Mouse (Mus musculus): ENCODE data around the gene Prkce. TPM values are rescaled to one million over a fixed set of nuclear protein-coding genes. Genes with fewer than 3 reads are reported as not detected.

Prkce gene
- polyA plus RNA-seq, 1 experiment from 2014 or later = 5.0 TPM

- WGBS = 53% methylated on average over 8 of the region's 8 CpGs
- Histone ChIP-seq H3K4me3 (ENCODE audit: low read length) (no peak overlapping the region), H3K36me3 (ENCODE audit: control insufficient read depth, insufficient read depth, low read length) (no peaks in the 10 kb centered on the region), H3K27ac (ENCODE audit: low read length) (no peak overlapping the region), H3K9me3 (ENCODE audit: control insufficient read depth, low read length) (no peaks in the 10 kb centered on the region), H3K4me2 (ENCODE audit: low read depth, low read length) (no peak overlapping the region), H3K27me3 (replicated peaks; ENCODE audit: control insufficient read depth, insufficient read depth, low read length) (no peaks in the 10 kb centered on the region), H3K4me1 (ENCODE audit: control insufficient read depth, insufficient read depth, low read length) (no peaks in the 10 kb centered on the region), H3K9ac (ENCODE audit: low read depth, low read length) (no peak overlapping the region)
- ATAC-seq = no peak
Measured at GRCm38 (mm10) chr17:86344032-86344431, 176.4 kb downstream of the Prkce start.

- Histone ChIP-seq H3K9me3 (ENCODE audit: control insufficient read depth, low read length) (no peaks in the 10 kb centered on the region), H3K4me3 (ENCODE audit: low read length) (no peak overlapping the region), H3K36me3 (ENCODE audit: control insufficient read depth, insufficient read depth, low read length) (no peaks in the 10 kb centered on the region), H3K4me1 (ENCODE audit: control insufficient read depth, insufficient read depth, low read length) (no peaks in the 10 kb centered on the region; the same call in 1 of the 2 replicates), H3K9ac (ENCODE audit: low read depth, low read length) (no peak overlapping the region), H3K27me3 (replicated peaks; ENCODE audit: control insufficient read depth, insufficient read depth, low read length) (no peaks in the 10 kb centered on the region), H3K27ac (ENCODE audit: low read length) (no peak overlapping the region), H3K4me2 (ENCODE audit: low read depth, low read length) (no peak overlapping the region)
- no peak for ATAC-seq
- WGBS = 88% methylated on average over 22 of the region's 22 CpGs
Measured at GRCm38 (mm10) chr17:86345234-86346005, 177.8 kb downstream of the Prkce start.

- Histone ChIP-seq H3K9ac (ENCODE audit: low read depth, low read length) (no peak overlapping the region), H3K27ac (ENCODE audit: low read length) (peak overlapping the region; percentile 42; the same call in 1 of the 2 replicates), H3K4me3 (ENCODE audit: low read length) (no peak overlapping the region), H3K27me3 (replicated peaks; ENCODE audit: control insufficient read depth, insufficient read depth, low read length) (no peaks in the 10 kb centered on the region), H3K4me1 (ENCODE audit: control insufficient read depth, insufficient read depth, low read length) (peaks cover 7% of the 10 kb centered on the region), H3K36me3 (ENCODE audit: control insufficient read depth, insufficient read depth, low read length) (no peaks in the 10 kb centered on the region), H3K9me3 (ENCODE audit: control insufficient read depth, low read length) (no peaks in the 10 kb centered on the region), H3K4me2 (ENCODE audit: low read depth, low read length) (no peak overlapping the region)
- ATAC-seq = no peak
- WGBS = 59% methylated on average over 3 of the region's 3 CpGs
Measured at GRCm38 (mm10) chr17:86350236-86350635, 182.7 kb downstream of the Prkce start.

GRCm38 (mm10) chr17:86350791-86351261 lies 183.2 kb downstream of the Prkce start:
- H3K27me3 ChIP-seq (replicated peaks; ENCODE audit: control insufficient read depth, insufficient read depth, low read length) = no peaks in the 10 kb centered on the region
- peaks cover 7% of the 10 kb centered on the region for H3K4me1 ChIP-seq (ENCODE audit: control insufficient read depth, insufficient read depth, low read length)
- H3K27ac ChIP-seq (ENCODE audit: low read length) = 0 out of 2 replicates have a peak overlapping the region, but pooled peaks have one; percentile 50
- no peak overlapping the region for H3K4me2 ChIP-seq (ENCODE audit: low read depth, low read length)
- no peak overlapping the region for H3K4me3 ChIP-seq (ENCODE audit: low read length)
- no peak; the same call in 1 of the 2 replicates for ATAC-seq
- 60% methylated on average over 12 of the region's 12 CpGs for WGBS
- H3K36me3 ChIP-seq (ENCODE audit: control insufficient read depth, insufficient read depth, low read length) = no peaks in the 10 kb centered on the region
- no peaks in the 10 kb centered on the region for H3K9me3 ChIP-seq (ENCODE audit: control insufficient read depth, low read length)
- H3K9ac ChIP-seq (ENCODE audit: low read depth, low read length) = no peak overlapping the region

GRCm38 (mm10) chr17:86351282-86351681 lies 183.7 kb downstream of the Prkce start:
- no peak overlapping the region for H3K4me2 ChIP-seq (ENCODE audit: low read depth, low read length)
- no peaks in the 10 kb centered on the region for H3K36me3 ChIP-seq (ENCODE audit: control insufficient read depth, insufficient read depth, low read length)
- no peak for ATAC-seq
- H3K4me1 ChIP-seq (ENCODE audit: control insufficient read depth, insufficient read depth, low read length) = peaks cover 7% of the 10 kb centered on the region
- 47% methylated on average over 4 of the region's 4 CpGs for WGBS
- H3K27me3 ChIP-seq (replicated peaks; ENCODE audit: control insufficient read depth, insufficient read depth, low read length) = no peaks in the 10 kb centered on the region
- no peak overlapping the region for H3K9ac ChIP-seq (ENCODE audit: low read depth, low read length)
- no peak overlapping the region for H3K4me3 ChIP-seq (ENCODE audit: low read length)
- no peak overlapping the region for H3K27ac ChIP-seq (ENCODE audit: low read length)
- no peaks in the 10 kb centered on the region for H3K9me3 ChIP-seq (ENCODE audit: control insufficient read depth, low read length)

GRCm38 (mm10) chr17:86352247-86353037 lies 184.9 kb downstream of the Prkce start:
- Histone ChIP-seq H3K4me3 (ENCODE audit: low read length) (no peak overlapping the region), H3K36me3 (ENCODE audit: control insufficient read depth, insufficient read depth, low read length) (no peaks in the 10 kb centered on the region), H3K27ac (ENCODE audit: low read length) (no peak overlapping the region), H3K4me1 (ENCODE audit: control insufficient read depth, insufficient read depth, low read length) (peaks cover 7% of the 10 kb centered on the region), H3K27me3 (replicated peaks; ENCODE audit: control insufficient read depth, insufficient read depth, low read length) (no peaks in the 10 kb centered on the region), H3K9ac (ENCODE audit: low read depth, low read length) (no peak overlapping the region), H3K9me3 (ENCODE audit: control insufficient read depth, low read length) (no peaks in the 10 kb centered on the region), H3K4me2 (ENCODE audit: low read depth, low read length) (no peak overlapping the region)
- ATAC-seq = no peak
- 79% methylated on average over 12 of the region's 12 CpGs for WGBS

GRCm38 (mm10) chr17:86353679-86354078 lies 186.1 kb downstream of the Prkce start:
- no peaks in the 10 kb centered on the region for H3K36me3 ChIP-seq (ENCODE audit: control insufficient read depth, insufficient read depth, low read length)
- H3K4me3 ChIP-seq (ENCODE audit: low read length) = no peak overlapping the region
- no peaks in the 10 kb centered on the region for H3K27me3 ChIP-seq (replicated peaks; ENCODE audit: control insufficient read depth, insufficient read depth, low read length)
- peaks cover 16% of the 10 kb centered on the region for H3K4me1 ChIP-seq (ENCODE audit: control insufficient read depth, insufficient read depth, low read length)
- ATAC-seq = no peak
- H3K9ac ChIP-seq (ENCODE audit: low read depth, low read length) = no peak overlapping the region
- no peak overlapping the region for H3K27ac ChIP-seq (ENCODE audit: low read length)
- 56% methylated on average over 4 of the region's 4 CpGs for WGBS
- H3K9me3 ChIP-seq (ENCODE audit: control insufficient read depth, low read length) = no peaks in the 10 kb centered on the region
- no peak overlapping the region for H3K4me2 ChIP-seq (ENCODE audit: low read depth, low read length)

- no peak for ATAC-seq
Measured at GRCm38 (mm10) chr17:86354101-86354500, 186.5 kb downstream of the Prkce start.

GRCm38 (mm10) chr17:86354896-86355295 lies 187.3 kb downstream of the Prkce start:
- H3K36me3 ChIP-seq (ENCODE audit: control insufficient read depth, insufficient read depth, low read length) = no peaks in the 10 kb centered on the region
- no peak for ATAC-seq
- H3K4me3 ChIP-seq (ENCODE audit: low read length) = no peak overlapping the region
- peaks cover 19% of the 10 kb centered on the region for H3K4me1 ChIP-seq (ENCODE audit: control insufficient read depth, insufficient read depth, low read length)
- H3K9me3 ChIP-seq (ENCODE audit: control insufficient read depth, low read length) = no peaks in the 10 kb centered on the region
- no peaks in the 10 kb centered on the region for H3K27me3 ChIP-seq (replicated peaks; ENCODE audit: control insufficient read depth, insufficient read depth, low read length)
- no peak overlapping the region for H3K9ac ChIP-seq (ENCODE audit: low read depth, low read length)
- H3K4me2 ChIP-seq (ENCODE audit: low read depth, low read length) = no peak overlapping the region
- H3K27ac ChIP-seq (ENCODE audit: low read length) = no peak overlapping the region
- 89% methylated on average over 3 of the region's 3 CpGs for WGBS

More at GRCm38 (mm10) chr17:86354101-86354500, 186.5 kb downstream of the Prkce start:
- no peaks in the 10 kb centered on the region for H3K36me3 ChIP-seq (ENCODE audit: control insufficient read depth, insufficient read depth, low read length)
- H3K4me1 ChIP-seq (ENCODE audit: control insufficient read depth, insufficient read depth, low read length) = peaks cover 19% of the 10 kb centered on the region
- H3K4me3 ChIP-seq (ENCODE audit: low read length) = no peak overlapping the region
- H3K4me2 ChIP-seq (ENCODE audit: low read depth, low read length) = no peak overlapping the region
- WGBS = 85% methylated on average over 4 of the region's 4 CpGs
- H3K9ac ChIP-seq (ENCODE audit: low read depth, low read length) = no peak overlapping the region
- no peak overlapping the region for H3K27ac ChIP-seq (ENCODE audit: low read length)
- no peaks in the 10 kb centered on the region for H3K9me3 ChIP-seq (ENCODE audit: control insufficient read depth, low read length)
- no peaks in the 10 kb centered on the region for H3K27me3 ChIP-seq (replicated peaks; ENCODE audit: control insufficient read depth, insufficient read depth, low read length)
